Mouse (Mus musculus): Measurements from ENCODE around the gene Dbf4. TPM values are rescaled to one million over a fixed set of nuclear protein-coding genes. Genes with fewer than 3 reads are reported as not detected.

Dbf4 gene
- polyA plus RNA-seq (2014; fragmentation: Nextera tagmentation; extraction: Ambion mirVana), result 26.4 and 29.7 TPM in 2 replicates

GRCm38 (mm10) chr5:8422157-8422931 lies at the start of gene Dbf4, which contains the start of gene Slc25a40:
TSS of gene Dbf4 (minus strand) at chr5:8422716.
TSS of gene Slc25a40 (plus strand) at chr5:8422850.
- under 1% methylated on average over 92 of the region's 93 CpGs for WGBS
- H3K9ac ChIP-seq (ENCODE audit: low read length), result peak within 1 kb of the TSS; percentile 94
- no peaks in the 10 kb centered on the region for H3K27me3 ChIP-seq (ENCODE audit: control insufficient read depth, insufficient read depth, low read length)
- H3K9me3 ChIP-seq (ENCODE audit: control insufficient read depth, low read length), result no peaks in the 10 kb centered on the region
- peak within 1 kb of the TSS; percentile 86 to 89 for H3K4me3 ChIP-seq (ENCODE audit: control insufficient read depth in 1 of 2, insufficient read depth in 1 of 2, low read depth in 1 of 2, low read length in 2 of 2)
- peaks cover 25% of the 10 kb centered on the region for H3K36me3 ChIP-seq (ENCODE audit: control insufficient read depth, insufficient read depth, low read length)
- peak within 1 kb of the TSS; percentile 91 for H3K4me2 ChIP-seq (ENCODE audit: low read length)
- H3K4me1 ChIP-seq (ENCODE audit: control insufficient read depth in 2 of 2, insufficient read depth in 2 of 2, low read length in 2 of 2), result peaks cover 0 to 17% of the 10 kb centered on the region in 2 experiments; a peak in 3 of 4 replicates
- peak within 1 kb of the TSS; percentile 84 to 86 for H3K27ac ChIP-seq (replicated peaks in 1 of 2; ENCODE audit: control insufficient read depth in 1 of 2, insufficient read depth in 1 of 2, low read depth in 2 of 2, low read length in 2 of 2)
- ATAC-seq (ENCODE audit: insufficient number of reproducible peaks, insufficient read depth, low FRiP score, low read depth), result peak; percentile 98

DNA sequence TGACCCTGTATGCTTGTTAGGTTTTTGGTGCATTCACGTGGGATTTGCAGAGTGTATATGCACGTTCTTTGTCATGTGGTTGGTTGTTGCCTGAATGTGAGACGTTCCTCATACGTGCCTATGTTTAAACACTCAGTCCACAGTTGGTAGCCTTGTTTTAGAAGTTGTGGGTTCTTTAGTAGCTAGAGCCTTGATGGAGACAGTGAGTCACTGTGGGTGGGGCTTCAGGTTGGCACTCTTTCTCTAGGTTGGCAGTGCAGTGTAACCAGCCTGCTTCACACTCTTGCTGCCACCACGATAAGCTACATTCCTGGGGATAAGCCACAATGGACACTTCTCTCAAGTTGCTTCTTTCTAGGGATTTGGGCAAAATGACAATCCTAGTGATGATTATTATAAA lies 34.0 kb upstream of the Dbf4 start:
- 79% methylated on average over 5 of the region's 5 CpGs for WGBS
- Histone ChIP-seq H3K9ac (ENCODE audit: low read length) (no peak overlapping the region), H3K4me2 (ENCODE audit: low read length) (no peak overlapping the region), H3K27ac (replicated peaks in 1 of 2; ENCODE audit: control insufficient read depth in 1 of 2, insufficient read depth in 1 of 2, low read depth in 2 of 2, low read length in 2 of 2) (no peak overlapping the region), H3K4me3 (ENCODE audit: control insufficient read depth in 1 of 2, insufficient read depth in 1 of 2, low read depth in 1 of 2, low read length in 2 of 2) (no peak overlapping the region), H3K36me3 (ENCODE audit: control insufficient read depth, insufficient read depth, low read length) (peaks cover 13% of the 10 kb centered on the region; the same call in 1 of the 2 replicates), H3K27me3 (ENCODE audit: control insufficient read depth, insufficient read depth, low read length) (no peaks in the 10 kb centered on the region), H3K4me1 (ENCODE audit: control insufficient read depth in 2 of 2, insufficient read depth in 2 of 2, low read length in 2 of 2) (no peaks in the 10 kb centered on the region), H3K9me3 (ENCODE audit: control insufficient read depth, low read length) (no peaks in the 10 kb centered on the region)
- ATAC-seq (ENCODE audit: insufficient number of reproducible peaks, insufficient read depth, low FRiP score, low read depth), result no peak

DNA sequence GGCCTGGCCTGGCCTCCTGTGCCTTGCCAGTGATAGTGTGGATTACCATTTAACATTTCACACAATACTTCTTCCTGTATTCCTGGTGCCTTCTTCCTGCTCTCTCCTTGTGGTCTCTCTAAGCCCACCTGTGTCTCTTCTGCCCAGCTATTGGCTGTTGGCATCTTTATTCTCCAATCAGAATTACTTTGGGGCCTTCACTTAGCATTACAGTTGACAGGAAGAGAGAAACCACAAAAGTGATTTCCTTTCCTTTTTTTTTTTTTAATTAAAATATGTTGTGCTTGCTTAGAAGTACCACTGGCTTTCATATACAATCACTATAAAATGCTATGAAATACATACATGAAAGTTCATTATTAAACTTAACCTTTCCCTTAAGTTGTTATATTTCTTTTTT lies 33.0 kb upstream of the Dbf4 start:
- Histone ChIP-seq H3K9me3 (ENCODE audit: control insufficient read depth, low read length) (no peaks in the 10 kb centered on the region), H3K27ac (replicated peaks in 1 of 2; ENCODE audit: control insufficient read depth in 1 of 2, insufficient read depth in 1 of 2, low read depth in 2 of 2, low read length in 2 of 2) (no peak overlapping the region), H3K4me2 (ENCODE audit: low read length) (no peak overlapping the region), H3K4me3 (ENCODE audit: control insufficient read depth in 1 of 2, insufficient read depth in 1 of 2, low read depth in 1 of 2, low read length in 2 of 2) (no peak overlapping the region), H3K36me3 (ENCODE audit: control insufficient read depth, insufficient read depth, low read length) (peaks cover 13% of the 10 kb centered on the region; the same call in 1 of the 2 replicates), H3K4me1 (ENCODE audit: control insufficient read depth in 2 of 2, insufficient read depth in 2 of 2, low read length in 2 of 2) (no peaks in the 10 kb centered on the region), H3K27me3 (ENCODE audit: control insufficient read depth, insufficient read depth, low read length) (no peaks in the 10 kb centered on the region), H3K9ac (ENCODE audit: low read length) (no peak overlapping the region)
- ATAC-seq (ENCODE audit: insufficient number of reproducible peaks, insufficient read depth, low FRiP score, low read depth), result no peak

GRCm38 (mm10) chr5:8439095-8439494 lies 16.6 kb upstream of the Dbf4 start:
- Histone ChIP-seq H3K4me3 (ENCODE audit: control insufficient read depth in 1 of 2, insufficient read depth in 1 of 2, low read depth in 1 of 2, low read length in 2 of 2) (no peak overlapping the region), H3K27me3 (ENCODE audit: control insufficient read depth, insufficient read depth, low read length) (no peaks in the 10 kb centered on the region), H3K9ac (ENCODE audit: low read length) (no peak overlapping the region), H3K4me2 (ENCODE audit: low read length) (no peak overlapping the region), H3K36me3 (ENCODE audit: control insufficient read depth, insufficient read depth, low read length) (peaks cover 10% of the 10 kb centered on the region), H3K9me3 (ENCODE audit: control insufficient read depth, low read length) (no peaks in the 10 kb centered on the region), H3K4me1 (ENCODE audit: control insufficient read depth in 2 of 2, insufficient read depth in 2 of 2, low read length in 2 of 2) (no peaks in the 10 kb centered on the region), H3K27ac (replicated peaks in 1 of 2; ENCODE audit: control insufficient read depth in 1 of 2, insufficient read depth in 1 of 2, low read depth in 2 of 2, low read length in 2 of 2) (no peak overlapping the region)
- no peak for ATAC-seq (ENCODE audit: insufficient number of reproducible peaks, insufficient read depth, low FRiP score, low read depth)
- 61% methylated on average over 2 of the region's 2 CpGs for WGBS

DNA sequence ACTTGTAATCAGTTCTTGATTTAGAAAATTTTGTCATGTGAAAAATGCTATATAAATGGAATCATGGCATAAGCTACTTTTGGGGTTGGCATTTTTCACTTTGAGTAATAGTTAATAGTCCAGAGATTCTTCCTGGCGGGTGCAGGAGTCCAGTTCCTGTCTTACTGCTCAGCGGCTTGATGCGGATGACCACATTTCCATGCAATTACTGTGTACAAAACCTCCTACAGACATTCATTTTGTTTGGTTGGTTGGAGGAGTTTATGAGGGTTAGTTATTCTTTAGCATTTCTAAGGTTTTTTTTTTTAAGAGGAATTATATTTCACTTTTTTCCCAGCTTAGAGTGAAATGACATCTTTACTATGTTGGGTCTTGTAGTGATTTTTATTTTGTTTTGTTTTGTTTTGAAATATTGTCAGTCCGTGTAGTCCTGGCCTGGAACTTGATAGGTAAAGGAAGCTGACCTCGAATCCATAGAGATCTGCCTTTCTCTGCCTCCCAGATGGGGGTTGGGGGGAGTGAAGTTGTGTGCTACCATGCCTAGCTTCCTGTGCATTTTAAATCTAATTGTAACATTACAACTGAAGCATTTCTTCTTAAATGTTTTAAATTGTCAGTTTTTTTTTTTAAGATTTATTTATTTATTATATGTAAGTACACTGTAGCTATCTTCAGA lies 15.1 kb upstream of the Dbf4 start:
- no peaks in the 10 kb centered on the region for H3K27me3 ChIP-seq (ENCODE audit: control insufficient read depth, insufficient read depth, low read length)
- H3K4me3 ChIP-seq (ENCODE audit: control insufficient read depth in 1 of 2, insufficient read depth in 1 of 2, low read depth in 1 of 2, low read length in 2 of 2), result no peak overlapping the region
- H3K4me2 ChIP-seq (ENCODE audit: low read length), result no peak overlapping the region
- 92% methylated on average over 5 of the region's 5 CpGs for WGBS
- H3K27ac ChIP-seq (replicated peaks in 1 of 2; ENCODE audit: control insufficient read depth in 1 of 2, insufficient read depth in 1 of 2, low read depth in 2 of 2, low read length in 2 of 2), result no peak overlapping the region
- H3K9ac ChIP-seq (ENCODE audit: low read length), result no peak overlapping the region
- no peaks in the 10 kb centered on the region for H3K9me3 ChIP-seq (ENCODE audit: control insufficient read depth, low read length)
- ATAC-seq (ENCODE audit: insufficient number of reproducible peaks, insufficient read depth, low FRiP score, low read depth), result no peak
- H3K36me3 ChIP-seq (ENCODE audit: control insufficient read depth, insufficient read depth, low read length), result peaks cover 7% of the 10 kb centered on the region
- no peaks in the 10 kb centered on the region for H3K4me1 ChIP-seq (ENCODE audit: control insufficient read depth in 2 of 2, insufficient read depth in 2 of 2, low read length in 2 of 2)

DNA sequence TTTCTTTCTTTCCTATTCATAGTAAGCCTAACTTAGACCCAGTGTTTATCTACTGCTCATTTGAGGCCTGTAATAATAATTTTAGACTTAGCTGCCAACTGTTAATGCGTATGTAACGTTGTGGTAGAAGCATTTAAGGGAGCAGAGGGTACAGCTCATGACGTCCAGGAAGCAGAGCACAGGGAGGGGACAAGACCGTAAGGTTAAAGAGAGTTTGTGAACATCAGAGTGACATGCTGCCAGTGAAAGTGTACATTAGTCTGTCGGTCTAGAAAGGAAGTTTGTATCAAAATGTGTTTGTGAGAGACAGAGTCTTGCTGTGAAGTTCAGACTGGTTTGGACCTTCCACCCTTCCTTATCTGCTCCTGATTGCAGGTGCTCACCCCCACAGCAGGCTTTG lies 3.4 kb upstream of the Dbf4 start:
- no peaks in the 10 kb centered on the region for H3K9me3 ChIP-seq (ENCODE audit: control insufficient read depth, low read length)
- no peak overlapping the region for H3K9ac ChIP-seq (ENCODE audit: low read length)
- WGBS, result 61% methylated on average over 5 of the region's 5 CpGs
- no peak for ATAC-seq (ENCODE audit: insufficient number of reproducible peaks, insufficient read depth, low FRiP score, low read depth)
- no peak overlapping the region for H3K4me2 ChIP-seq (ENCODE audit: low read length)
- no peak overlapping the region for H3K27ac ChIP-seq (replicated peaks in 1 of 2; ENCODE audit: control insufficient read depth in 1 of 2, insufficient read depth in 1 of 2, low read depth in 2 of 2, low read length in 2 of 2)
- no peaks in the 10 kb centered on the region for H3K27me3 ChIP-seq (ENCODE audit: control insufficient read depth, insufficient read depth, low read length)
- peaks cover 9% of the 10 kb centered on the region; the same call in 1 of the 2 replicates for H3K36me3 ChIP-seq (ENCODE audit: control insufficient read depth, insufficient read depth, low read length)
- peaks cover 0 to 15% of the 10 kb centered on the region in 2 experiments; a peak in 2 of 4 replicates for H3K4me1 ChIP-seq (ENCODE audit: control insufficient read depth in 2 of 2, insufficient read depth in 2 of 2, low read length in 2 of 2)
- no peak overlapping the region for H3K4me3 ChIP-seq (ENCODE audit: control insufficient read depth in 1 of 2, insufficient read depth in 1 of 2, low read depth in 1 of 2, low read length in 2 of 2)

DNA sequence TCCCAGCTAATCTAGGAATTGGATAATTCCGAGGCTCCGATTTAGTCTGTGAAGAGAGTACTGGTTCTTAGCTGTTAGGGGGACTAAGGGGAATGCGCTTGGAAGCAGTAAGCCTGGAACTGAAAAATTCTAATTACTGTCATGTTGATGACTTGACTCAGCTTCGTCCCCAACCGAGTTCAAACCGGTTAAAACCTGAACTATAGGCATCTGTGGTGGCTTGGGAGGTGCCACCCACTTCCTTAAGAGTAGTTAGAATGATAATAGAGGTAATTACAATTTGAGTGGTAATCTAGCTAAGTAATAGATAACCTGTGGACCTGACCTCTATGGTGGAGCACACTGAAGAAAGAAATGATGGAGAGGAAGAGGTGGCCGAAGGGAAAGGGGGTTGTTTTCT lies 1.6 kb upstream of the Dbf4 start:
- Histone ChIP-seq H3K4me3 (ENCODE audit: control insufficient read depth in 1 of 2, insufficient read depth in 1 of 2, low read depth in 1 of 2, low read length in 2 of 2) (peak overlapping the region in 1 of 2 experiments; percentile 89; a peak in 3 of 4 replicates), H3K9ac (ENCODE audit: low read length) (peak overlapping the region; percentile 94), H3K4me2 (ENCODE audit: low read length) (peak overlapping the region; percentile 91), H3K9me3 (ENCODE audit: control insufficient read depth, low read length) (no peaks in the 10 kb centered on the region), H3K4me1 (ENCODE audit: control insufficient read depth in 2 of 2, insufficient read depth in 2 of 2, low read length in 2 of 2) (peaks cover 0 to 17% of the 10 kb centered on the region in 2 experiments; a peak in 2 of 4 replicates), H3K36me3 (ENCODE audit: control insufficient read depth, insufficient read depth, low read length) (peaks cover 12% of the 10 kb centered on the region), H3K27ac (replicated peaks in 1 of 2; ENCODE audit: control insufficient read depth in 1 of 2, insufficient read depth in 1 of 2, low read depth in 2 of 2, low read length in 2 of 2) (no peak overlapping the region), H3K27me3 (ENCODE audit: control insufficient read depth, insufficient read depth, low read length) (no peaks in the 10 kb centered on the region)
- no peak for ATAC-seq (ENCODE audit: insufficient number of reproducible peaks, insufficient read depth, low FRiP score, low read depth)
- 29% methylated on average over 7 of the region's 7 CpGs for WGBS

All from heart, embryonic 14.5 days (tissue).